In genomic region chr13:98476839-98477495, GRCm38 (mm10) we compare ENCODE assay signal across 15 mouse cellular contexts. TPM values are rescaled to one million over a fixed set of nuclear protein-coding genes. Genes with fewer than 3 reads are reported as not detected.
DNase-seq lines count a peak whose midpoint lies in the region; ATAC-seq lines count a peak whose summit lies in the region.
"Had no signal": no experiment of that assay in that cellular context is flagged by ENCODE, and none has a peak within 500 bp of the region (broad histone marks: within the 10 kb centered on the region; RNA-seq: fewer than 3 reads in every experiment).

No protein-coding gene starts in this region.

- H3K27ac ChIP-seq in heart, embryonic 11.5 days (ENCODE audit: low read depth, low read length), result 0 out of 2 replicates have a peak overlapping the region, but pooled peaks have one; percentile 29
- H3K27ac ChIP-seq in heart, embryonic 12.5 days (ENCODE audit: poor library complexity, severe bottlenecking), result no peak overlapping the region
- peak overlapping the region; percentile 10; the same call in 1 of the 2 replicates for H3K27ac ChIP-seq in lung, embryonic 15.5 days
- H3K27ac ChIP-seq in embryonic facial prominence, embryonic 15.5 days (replicated peaks), result peak overlapping the region; percentile 48; the same call in 1 of the 2 replicates

- no peak overlapping the region for H3K9ac ChIP-seq in heart, embryonic 11.5 days (ENCODE audit: low read depth, low read length)
- H3K9ac ChIP-seq in heart, embryonic 12.5 days, result no peak overlapping the region
- no peak overlapping the region for H3K9ac ChIP-seq in lung, embryonic 15.5 days
- H3K9ac ChIP-seq in embryonic facial prominence, embryonic 15.5 days, result no peak overlapping the region

- H3K9me3 ChIP-seq in heart, embryonic 11.5 days (replicated peaks; ENCODE audit: control insufficient read depth, low read length), result no peaks in the 10 kb centered on the region
- no peaks in the 10 kb centered on the region for H3K9me3 ChIP-seq in heart, embryonic 12.5 days (replicated peaks)
- no peaks in the 10 kb centered on the region for H3K9me3 ChIP-seq in lung, embryonic 15.5 days
- H3K9me3 ChIP-seq in embryonic facial prominence, embryonic 15.5 days (replicated peaks), result no peaks in the 10 kb centered on the region

- H3K4me2 ChIP-seq in heart, embryonic 11.5 days, result no peak overlapping the region
- no peak overlapping the region for H3K4me2 ChIP-seq in heart, embryonic 12.5 days
- H3K4me2 ChIP-seq in lung, embryonic 15.5 days, result no peak overlapping the region
- H3K4me2 ChIP-seq in embryonic facial prominence, embryonic 15.5 days (replicated peaks), result no peak overlapping the region
- H3K4me2 ChIP-seq: liver, embryonic 11.5 days had no signal

- no peaks in the 10 kb centered on the region for H3K36me3 ChIP-seq in heart, embryonic 11.5 days (ENCODE audit: control insufficient read depth, insufficient read depth, low read length)
- no peaks in the 10 kb centered on the region for H3K36me3 ChIP-seq in heart, embryonic 12.5 days
- H3K36me3 ChIP-seq in lung, embryonic 15.5 days, result no peaks in the 10 kb centered on the region
- no peaks in the 10 kb centered on the region for H3K36me3 ChIP-seq in embryonic facial prominence, embryonic 15.5 days

- ATAC-seq in heart, embryonic 11.5 days (replicated peaks; ENCODE audit: insufficient number of reproducible peaks, low FRiP score, low TSS enrichment), result no peak
- ATAC-seq in heart, embryonic 12.5 days (ENCODE audit: insufficient number of reproducible peaks, low FRiP score), result no peak
- no peak for ATAC-seq in lung, embryonic 15.5 days (ENCODE audit: borderline replicate concordance, extremely low read depth, low FRiP score, low TSS enrichment)
- no peak for ATAC-seq in embryonic facial prominence, embryonic 15.5 days (ENCODE audit: insufficient number of reproducible peaks, low FRiP score, low TSS enrichment, low read depth)

- WGBS in heart, embryonic 11.5 days (ENCODE audit: insufficient replicate concordance), result 52% methylated on average over 4 of the region's 4 CpGs
- 39% methylated on average over 4 of the region's 4 CpGs for WGBS in heart, embryonic 12.5 days
- 38% methylated on average over 4 of the region's 4 CpGs for WGBS in lung, embryonic 15.5 days
- WGBS in embryonic facial prominence, embryonic 15.5 days, result 62% methylated on average over 4 of the region's 4 CpGs

- H3K27me3 ChIP-seq in heart, embryonic 11.5 days (ENCODE audit: control insufficient read depth, insufficient read depth, low read length), result no peaks in the 10 kb centered on the region
- peaks cover 21% of the 10 kb centered on the region for H3K27me3 ChIP-seq in heart, embryonic 12.5 days (replicated peaks)
- H3K27me3 ChIP-seq in lung, embryonic 15.5 days, result no peaks in the 10 kb centered on the region; the same call in 1 of the 2 replicates
- H3K27me3 ChIP-seq in embryonic facial prominence, embryonic 15.5 days, result no peaks in the 10 kb centered on the region

- no peak overlapping the region for H3K4me3 ChIP-seq in heart, embryonic 11.5 days (ENCODE audit: low read depth, low read length)
- no peak overlapping the region for H3K4me3 ChIP-seq in heart, embryonic 12.5 days
- no peak overlapping the region for H3K4me3 ChIP-seq in lung, embryonic 15.5 days
- H3K4me3 ChIP-seq in embryonic facial prominence, embryonic 15.5 days (replicated peaks), result no peak overlapping the region

- DNase-seq in lung, adult 18-20 months, result no peak
- DNase-seq in NIH3T3 (ENCODE audit: low read depth), result peak; percentile 30
- no peak for DNase-seq in ovary, adult 18-20 months (ENCODE audit: low spot score)
- DNase-seq in layer of hippocampus, postnatal 36 days, result no peak
- DNase-seq: adrenal gland, adult 8-10 months; cerebellum, adult 11-12 months; gastrocnemius, postnatal 10 days; kidney, adult 8-10 months; thymus, postnatal 14 days had no signal

- H3K4me1 ChIP-seq in heart, embryonic 11.5 days (ENCODE audit: control insufficient read depth, insufficient read depth, low read length), result peaks cover 14% of the 10 kb centered on the region
- peaks cover 21% of the 10 kb centered on the region for H3K4me1 ChIP-seq in heart, embryonic 12.5 days (replicated peaks)
- H3K4me1 ChIP-seq in lung, embryonic 15.5 days, result peaks cover 13% of the 10 kb centered on the region; the same call in 1 of the 2 replicates
- H3K4me1 ChIP-seq in embryonic facial prominence, embryonic 15.5 days, result peaks cover 14% of the 10 kb centered on the region; the same call in 1 of the 2 replicates

RNA-seq across cellular contexts. Expression of gene Gm10320, which starts 14.8 kb away (rescaled TPM):
- polyA plus RNA-seq in heart, embryonic 11.5 days (2014; fragmentation: Nextera tagmentation; extraction: Ambion mirVana), result 0.37 and 0.65 TPM in 2 replicates
- 0.82 TPM in 1 of 2 replicates, not detected in the other for polyA plus RNA-seq in heart, embryonic 12.5 days (2016; fragmentation: Nextera tagmentation; extraction: Ambion mirVana)
- polyA plus RNA-seq in lung, embryonic 15.5 days (2015; fragmentation: Nextera tagmentation; extraction: Ambion mirVana), result 1.3 and 1.6 TPM in 2 replicates
- polyA plus RNA-seq in embryonic facial prominence, embryonic 15.5 days (2015; fragmentation: Nextera tagmentation; extraction: Ambion mirVana), result 2.2 and 3.9 TPM in 2 replicates
- total RNA-seq in layer of hippocampus, postnatal 36 days (2021), result not detected
- total RNA-seq: gastrocnemius, postnatal 10 days; left cerebral cortex, postnatal 14 days had no signal
